Mouse (Mus musculus) cerebral cortex, adult 2 months (tissue): ENCODE results near the gene Hpcal1.

Experiments
- WGBS: fragments of 180-500 bp; shearing (Covaris S2); methylation state at CpG from one replicate; pipeline ENCODE4 v1.1.7; 2018; 5-methylcytosine and 5-hydroxymethylcytosine counted together

Gene Hpcal1

GRCm38 (mm10) chr12:17741637-17742364, 51.1 kb downstream of the Hpcal1 start:
- WGBS = 58% methylated on average over 17 of the region's 17 CpGs

- WGBS = 87% methylated on average over 11 of the region's 11 CpGs
Observed at GRCm38 (mm10) chr12:17742571-17743321, 52.1 kb downstream of the Hpcal1 start.

- WGBS = 81% methylated on average over 7 of the region's 7 CpGs
Observed at GRCm38 (mm10) chr12:17745431-17745830, 54.8 kb downstream of the Hpcal1 start.

GRCm38 (mm10) chr12:17746725-17747124, 56.1 kb downstream of the Hpcal1 start:
- 50% methylated on average over 3 of the region's 3 CpGs for WGBS

GRCm38 (mm10) chr12:17747191-17748154, 56.8 kb downstream of the Hpcal1 start:
- 54% methylated on average over 10 of the region's 10 CpGs for WGBS

- WGBS = 71% methylated on average over 4 of the region's 4 CpGs
Observed at GRCm38 (mm10) chr12:17748155-17748529, 57.5 kb downstream of the Hpcal1 start.

- WGBS = 95% methylated on average over 3 of the region's 3 CpGs
Observed at GRCm38 (mm10) chr12:17749784-17750183, 59.1 kb downstream of the Hpcal1 start.

- WGBS = 53% methylated on average over 4 of the region's 4 CpGs
Observed at GRCm38 (mm10) chr12:17750500-17750899, 59.8 kb downstream of the Hpcal1 start.

- 70% methylated on average over 5 of the region's 5 CpGs for WGBS
Observed at GRCm38 (mm10) chr12:17752828-17753227, 62.2 kb downstream of the Hpcal1 start.

- 94% methylated on average over 1 of the region's 1 CpGs for whole genome bisulfite sequencing
Observed at GRCm38 (mm10) chr12:17754771-17755170, 64.1 kb downstream of the Hpcal1 start.

- WGBS = 85% methylated on average over 4 of the region's 4 CpGs
Observed at GRCm38 (mm10) chr12:17756891-17757290, 66.2 kb downstream of the Hpcal1 start.

GRCm38 (mm10) chr12:17762286-17762933, 71.8 kb downstream of the Hpcal1 start:
- WGBS = 78% methylated on average over 6 of the region's 6 CpGs

GRCm38 (mm10) chr12:17764005-17764404, 73.3 kb downstream of the Hpcal1 start:
- WGBS = 86% methylated on average over 3 of the region's 3 CpGs

GRCm38 (mm10) chr12:17767567-17767966, 76.9 kb downstream of the Hpcal1 start:
- 88% methylated on average over 1 of the region's 1 CpGs for WGBS

- WGBS = 73% methylated on average over 2 of the region's 2 CpGs
Observed at GRCm38 (mm10) chr12:17769476-17770172, 79.0 kb downstream of the Hpcal1 start.

- WGBS = 56% methylated on average over 2 of the region's 2 CpGs
Observed at GRCm38 (mm10) chr12:17770538-17770937, 79.9 kb downstream of the Hpcal1 start.

GRCm38 (mm10) chr12:17773721-17774120, 83.1 kb downstream of the Hpcal1 start:
- WGBS = 67% methylated on average over 5 of the region's 5 CpGs

GRCm38 (mm10) chr12:17774842-17775241, 84.2 kb downstream of the Hpcal1 start:
- 75% methylated on average over 3 of the region's 3 CpGs for WGBS

GRCm38 (mm10) chr12:17778320-17778719, 87.7 kb downstream of the Hpcal1 start:
- WGBS = 31% methylated on average over 2 of the region's 3 CpGs

- WGBS = 69% methylated on average over 3 of the region's 3 CpGs
Observed at GRCm38 (mm10) chr12:17779093-17779492, 88.4 kb downstream of the Hpcal1 start.

- 67% methylated on average over 3 of the region's 3 CpGs for WGBS
Observed at GRCm38 (mm10) chr12:17789486-17789885, 98.8 kb downstream of the Hpcal1 start.
